Mouse (Mus musculus): ENCODE measurements at regions not wholly inside any gene's neighbourhood (a gene's known extent, or its start where the extent isn't known, plus 50 kb on each side); places are given as distances from the start of the nearest gene placed in this dataset.

GRCm38 (mm10) chr3:137798769-137799168, 65.5 kb upstream of the H2afz start:
- no peak for DNase-seq

- DNase-seq: no peak
Measured at GRCm38 (mm10) chr3:137801402-137802020, 62.8 kb upstream of the H2afz start.

- no peak for DNase-seq
Measured at GRCm38 (mm10) chr3:137807423-137807822, 56.9 kb upstream of the H2afz start.

- no peak for DNase-seq
Measured at GRCm38 (mm10) chr3:137807913-137808684, 56.2 kb upstream of the H2afz start.

- DNase-seq: no peak
Measured at GRCm38 (mm10) chr3:137810123-137810522, 54.2 kb upstream of the H2afz start.

Measured in right cerebral cortex, adult 18-20 months (tissue).